Mouse (Mus musculus): ENCODE results near the gene Actr10. TPM values are rescaled to one million over a fixed set of nuclear protein-coding genes. Genes with fewer than 3 reads are reported as not detected.

The Actr10 gene
- polyA plus RNA-seq, 1 experiment = 146 TPM

GRCm38 (mm10) chr12:70968791-70969307 is 31.2 kb downstream of the Actr10 start:
- H3K9ac ChIP-seq (ENCODE audit: low read depth, poor library complexity, severe bottlenecking) = peak overlapping the region; percentile 71

GRCm38 (mm10) chr12:70969485-70970184 is 32.0 kb downstream of the Actr10 start:
- peak; percentile 53 for TF ChIP-seq CTCF (IDR thresholded peaks at IDR 0.05; ENCODE audit: low read depth, low read length)
- no peak for TF ChIP-seq EP300 (IDR thresholded peaks at IDR 0.05; ENCODE audit: insufficient read depth, low read depth, low read length)
- peak; percentile 40 for TF ChIP-seq POLR2A (IDR thresholded peaks at IDR 0.05; ENCODE audit: insufficient read depth, low read length)
- Histone ChIP-seq H3K4me1 (ENCODE audit: control insufficient read depth, insufficient read depth, low read length) (no peaks in the 10 kb centered on the region), H3K27me3 (ENCODE audit: control insufficient read depth, insufficient read depth, low read length, poor library complexity, severe bottlenecking) (no peaks in the 10 kb centered on the region), H3K9ac (ENCODE audit: low read depth, poor library complexity, severe bottlenecking) (peak overlapping the region; percentile 85), H3K9me3 (replicated peaks; ENCODE audit: control insufficient read depth, insufficient read depth, low read length, poor library complexity, severe bottlenecking) (no peaks in the 10 kb centered on the region), H3K27ac (ENCODE audit: insufficient read depth, low read length) (peak overlapping the region; percentile 79), H3K36me3 (ENCODE audit: control insufficient read depth, insufficient read depth, low read length, poor library complexity, severe bottlenecking) (no peaks in the 10 kb centered on the region), H3K4me3 (ENCODE audit: low read depth, low read length) (peak overlapping the region; percentile 73)

More at GRCm38 (mm10) chr12:70968791-70969307, 31.2 kb downstream of the Actr10 start:
- no peaks in the 10 kb centered on the region for H3K9me3 ChIP-seq (replicated peaks; ENCODE audit: control insufficient read depth, insufficient read depth, low read length, poor library complexity, severe bottlenecking)
- peak overlapping the region; percentile 74 for H3K4me3 ChIP-seq (ENCODE audit: low read depth, low read length)
- TF ChIP-seq EP300 (IDR thresholded peaks at IDR 0.05; ENCODE audit: insufficient read depth, low read depth, low read length) = no peak
- no peaks in the 10 kb centered on the region for H3K4me1 ChIP-seq (ENCODE audit: control insufficient read depth, insufficient read depth, low read length)
- no peaks in the 10 kb centered on the region for H3K36me3 ChIP-seq (ENCODE audit: control insufficient read depth, insufficient read depth, low read length, poor library complexity, severe bottlenecking)
- peak overlapping the region; percentile 79 for H3K27ac ChIP-seq (ENCODE audit: insufficient read depth, low read length)
- H3K27me3 ChIP-seq (ENCODE audit: control insufficient read depth, insufficient read depth, low read length, poor library complexity, severe bottlenecking) = no peaks in the 10 kb centered on the region

GRCm38 (mm10) chr12:70973831-70974230 is 36.2 kb downstream of the Actr10 start:
- Histone ChIP-seq H3K9ac (ENCODE audit: low read depth, poor library complexity, severe bottlenecking) (peak overlapping the region; percentile 98), H3K4me1 (ENCODE audit: control insufficient read depth, insufficient read depth, low read length) (no peaks in the 10 kb centered on the region), H3K9me3 (replicated peaks; ENCODE audit: control insufficient read depth, insufficient read depth, low read length, poor library complexity, severe bottlenecking) (no peaks in the 10 kb centered on the region), H3K4me3 (ENCODE audit: low read depth, low read length) (peak overlapping the region; percentile 64), H3K27me3 (ENCODE audit: control insufficient read depth, insufficient read depth, low read length, poor library complexity, severe bottlenecking) (no peaks in the 10 kb centered on the region), H3K27ac (ENCODE audit: insufficient read depth, low read length) (peak overlapping the region; percentile 29; the same call in 1 of the 2 replicates), H3K36me3 (ENCODE audit: control insufficient read depth, insufficient read depth, low read length, poor library complexity, severe bottlenecking) (peaks cover 8% of the 10 kb centered on the region)
- TF ChIP-seq CTCF (IDR thresholded peaks at IDR 0.05; ENCODE audit: low read depth, low read length) (no peak), POLR2A (IDR thresholded peaks at IDR 0.05; ENCODE audit: insufficient read depth, low read length) (no peak), EP300 (IDR thresholded peaks at IDR 0.05; ENCODE audit: insufficient read depth, low read depth, low read length) (no peak)

GRCm38 (mm10) chr12:70974441-70975266 is 37.0 kb downstream of the Actr10 start, which contains the start of gene Psma3:
Gene Psma3 (plus strand): TSS chr12:70974621.
- no peaks in the 10 kb centered on the region for H3K27me3 ChIP-seq (ENCODE audit: control insufficient read depth, insufficient read depth, low read length, poor library complexity, severe bottlenecking)
- peak within 1 kb of the TSS; percentile 98 for H3K9ac ChIP-seq (ENCODE audit: low read depth, poor library complexity, severe bottlenecking)
- H3K27ac ChIP-seq (ENCODE audit: insufficient read depth, low read length) = peak within 1 kb of the TSS; percentile 82
- peaks cover 17% of the 10 kb centered on the region for H3K36me3 ChIP-seq (ENCODE audit: control insufficient read depth, insufficient read depth, low read length, poor library complexity, severe bottlenecking)
- no peaks in the 10 kb centered on the region for H3K9me3 ChIP-seq (replicated peaks; ENCODE audit: control insufficient read depth, insufficient read depth, low read length, poor library complexity, severe bottlenecking)
- TF ChIP-seq CTCF (IDR thresholded peaks at IDR 0.05; ENCODE audit: low read depth, low read length) = no peak
- TF ChIP-seq POLR2A (IDR thresholded peaks at IDR 0.05; ENCODE audit: insufficient read depth, low read length) = peak; percentile 58
- no peak for TF ChIP-seq EP300 (IDR thresholded peaks at IDR 0.05; ENCODE audit: insufficient read depth, low read depth, low read length)
- no peaks in the 10 kb centered on the region for H3K4me1 ChIP-seq (ENCODE audit: control insufficient read depth, insufficient read depth, low read length)
- peak within 1 kb of the TSS; percentile 89 for H3K4me3 ChIP-seq (ENCODE audit: low read depth, low read length)

- H3K9ac ChIP-seq (ENCODE audit: low read depth, poor library complexity, severe bottlenecking) = peak overlapping the region; percentile 98
- no peak for TF ChIP-seq EP300 (IDR thresholded peaks at IDR 0.05; ENCODE audit: insufficient read depth, low read depth, low read length)
- TF ChIP-seq POLR2A (IDR thresholded peaks at IDR 0.05; ENCODE audit: insufficient read depth, low read length) = no peak
- TF ChIP-seq CTCF (IDR thresholded peaks at IDR 0.05; ENCODE audit: low read depth, low read length) = no peak
- no peaks in the 10 kb centered on the region for H3K27me3 ChIP-seq (ENCODE audit: control insufficient read depth, insufficient read depth, low read length, poor library complexity, severe bottlenecking)
- no peaks in the 10 kb centered on the region for H3K4me1 ChIP-seq (ENCODE audit: control insufficient read depth, insufficient read depth, low read length)
- H3K27ac ChIP-seq (ENCODE audit: insufficient read depth, low read length) = peak overlapping the region; percentile 67
- peaks cover 23% of the 10 kb centered on the region for H3K36me3 ChIP-seq (ENCODE audit: control insufficient read depth, insufficient read depth, low read length, poor library complexity, severe bottlenecking)
- peak overlapping the region; percentile 89 for H3K4me3 ChIP-seq (ENCODE audit: low read depth, low read length)
- no peaks in the 10 kb centered on the region for H3K9me3 ChIP-seq (replicated peaks; ENCODE audit: control insufficient read depth, insufficient read depth, low read length, poor library complexity, severe bottlenecking)
Observed at GRCm38 (mm10) chr12:70975406-70975805, 37.7 kb downstream of the Actr10 start.
